Mouse (Mus musculus) kidney, embryonic 16.5 days (tissue): Measurements from ENCODE around the gene Polr3h. TPM values are rescaled to one million over a fixed set of nuclear protein-coding genes. Genes with fewer than 3 reads are reported as not detected.

Experiments used
- ATAC-seq: fragments of 200-750 bp; cut with Nextera tagmentation; 2 replicates; pipeline ENCODE4 v1.8.0; 2017; ENCODE audit warnings: moderate TSS enrichment; ENCODE audit not compliant: low FRiP score, low TSS enrichment
- H3K27ac ChIP-seq: fragments of 300-500 bp; sonication (generic); 2 replicates; pipeline ENCODE4 v1.5.1; 2014; ENCODE audit warnings: low read length
- H3K27me3 ChIP-seq: fragments of 300-500 bp; sonication (generic); 2 replicates; pipeline ENCODE4 v1.6.1; 2014; ENCODE audit warnings: low read length, control low read depth, mixed read lengths; ENCODE audit not compliant: insufficient read depth
- H3K36me3 ChIP-seq: fragments of 300-500 bp; sonication (generic); 2 replicates; pipeline ENCODE4 v1.6.1; 2014; ENCODE audit warnings: low read length, control low read depth, mixed read lengths; ENCODE audit not compliant: insufficient read depth
- H3K4me1 ChIP-seq: fragments of 300-500 bp; sonication (generic); 2 replicates; pipeline ENCODE4 v1.6.1; 2014; ENCODE audit warnings: low read length, control low read depth, mixed read lengths; ENCODE audit not compliant: insufficient read depth
- H3K4me2 ChIP-seq: fragments of 300-500 bp; sonication (generic); replicated peaks from 2 replicates; pipeline ENCODE4 v1.6.1; 2014; ENCODE audit warnings: low read depth, low read length
- H3K4me3 ChIP-seq: fragments of 300-500 bp; sonication (generic); 2 replicates; pipeline ENCODE4 v1.5.1; 2014; ENCODE audit warnings: mild to moderate bottlenecking, low read length
- H3K9ac ChIP-seq: fragments of 300-500 bp; sonication (generic); replicated peaks from 2 replicates; pipeline ENCODE4 v1.6.1; 2014; ENCODE audit warnings: low read length
- H3K9me3 ChIP-seq: fragments of 300-500 bp; sonication (generic); 2 replicates; pipeline ENCODE4 v1.6.1; 2016; ENCODE audit warnings: low read length, control low read depth
- WGBS: fragments of 180-500 bp; shearing (Covaris S2); extraction: QIAGEN DNeasy Blood & Tissue Kit; methylation state at CpG from one replicate; pipeline ENCODE4 v1.1.7; 2014; 5-methylcytosine and 5-hydroxymethylcytosine counted together
- polyA plus RNA-seq: library from polyadenylated mRNA; unstranded; fragments of >200 nt; fragmentation: Nextera tagmentation; extraction: Ambion mirVana; gene quantifications from 2 replicates; pipeline ENCODE4 v1.2.1, GENCODE M21; 2015

The Polr3h gene
- polyA plus RNA-seq, 1 experiment from 2014 or later: 98.5 TPM

DNA sequence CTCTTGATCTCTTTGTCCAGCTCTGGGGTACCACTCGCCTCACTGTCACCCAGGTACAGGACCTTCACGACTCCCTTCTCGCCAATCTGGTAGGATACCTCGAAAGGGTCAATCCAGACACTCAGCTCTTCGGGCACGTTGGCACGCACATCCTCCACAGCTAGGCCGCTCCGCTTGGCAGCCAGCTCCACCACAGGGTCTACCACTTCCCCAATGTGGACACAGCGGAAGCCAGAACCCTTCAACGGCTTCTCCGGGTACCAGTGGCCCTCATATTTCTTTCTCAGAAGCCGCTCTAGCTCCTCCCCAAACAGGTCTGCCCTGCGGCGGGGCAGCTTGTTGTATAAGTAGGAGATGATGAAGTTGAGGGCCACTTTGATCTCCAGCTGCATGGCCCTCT is 74.7 kb downstream of the Polr3h start:
- no peaks in the 10 kb centered on the region for H3K27me3 ChIP-seq
- no peak overlapping the region for H3K4me3 ChIP-seq
- ATAC-seq: no peak
- no peaks in the 10 kb centered on the region for H3K9me3 ChIP-seq
- H3K9ac ChIP-seq: no peak overlapping the region
- 96% methylated on average over 15 of the region's 15 CpGs for WGBS
- no peak overlapping the region for H3K4me2 ChIP-seq
- no peak overlapping the region for H3K27ac ChIP-seq
- H3K36me3 ChIP-seq: peaks cover 49% of the 10 kb centered on the region
- H3K4me1 ChIP-seq: peaks cover 10% of the 10 kb centered on the region

GRCm38 (mm10) chr15:81850718-81851117 is 75.3 kb downstream of the Polr3h start:
- Histone ChIP-seq H3K9me3 (no peaks in the 10 kb centered on the region), H3K4me1 (peaks cover 12% of the 10 kb centered on the region), H3K9ac (no peak overlapping the region), H3K27ac (no peak overlapping the region), H3K36me3 (peaks cover 49% of the 10 kb centered on the region), H3K4me3 (no peak overlapping the region), H3K27me3 (no peaks in the 10 kb centered on the region), H3K4me2 (no peak overlapping the region)
- WGBS: 79% methylated on average over 14 of the region's 14 CpGs
- ATAC-seq: no peak

DNA sequence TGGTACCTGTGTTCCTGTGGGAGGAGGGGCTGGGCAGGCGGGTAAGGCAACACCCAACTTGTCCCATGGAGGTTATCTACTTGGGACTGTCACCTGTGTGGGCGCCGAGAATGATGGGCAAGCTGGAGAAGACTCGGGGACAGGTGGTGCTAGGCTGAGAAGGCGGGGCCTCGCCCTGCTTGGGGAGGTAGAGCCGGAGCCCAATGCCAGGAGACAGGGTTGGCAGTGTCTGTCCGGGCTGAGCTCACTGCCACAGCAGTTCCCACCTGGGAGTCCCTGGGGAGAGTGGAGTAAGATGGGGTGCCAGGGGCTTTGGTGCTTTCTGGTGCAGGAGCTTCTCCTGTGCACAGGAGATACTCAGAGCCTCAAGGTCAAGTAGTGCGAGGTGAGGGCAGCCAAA is 76.9 kb downstream of the Polr3h start:
- 86% methylated on average over 9 of the region's 9 CpGs for WGBS
- H3K27me3 ChIP-seq: no peaks in the 10 kb centered on the region
- H3K4me1 ChIP-seq: peaks cover 11% of the 10 kb centered on the region; the same call in 1 of the 2 replicates
- no peaks in the 10 kb centered on the region for H3K9me3 ChIP-seq
- no peak overlapping the region for H3K27ac ChIP-seq
- ATAC-seq: no peak
- H3K9ac ChIP-seq: no peak overlapping the region
- peaks cover 43% of the 10 kb centered on the region for H3K36me3 ChIP-seq
- H3K4me2 ChIP-seq: no peak overlapping the region
- no peak overlapping the region for H3K4me3 ChIP-seq

DNA sequence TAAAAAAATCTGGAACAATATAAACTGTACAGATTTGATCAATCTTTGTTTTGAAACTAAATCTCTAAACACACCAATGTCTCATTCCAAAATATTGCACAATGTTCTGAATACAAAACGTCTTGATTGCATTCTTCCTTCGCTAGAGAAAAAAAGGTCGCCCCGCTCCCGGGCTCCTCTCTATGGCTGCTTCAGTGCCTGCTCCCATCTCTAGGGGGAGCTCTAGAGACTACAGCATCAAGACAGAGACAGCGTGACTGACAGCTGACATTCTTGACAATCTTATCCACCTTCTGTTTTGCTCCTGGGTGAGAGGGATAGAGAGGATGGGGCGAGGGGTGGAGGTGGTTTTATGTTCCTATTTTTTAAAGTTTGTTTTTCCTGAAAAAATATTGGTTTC is 77.7 kb downstream of the Polr3h start:
- H3K9ac ChIP-seq: no peak overlapping the region
- ATAC-seq: no peak
- H3K4me1 ChIP-seq: peaks cover 11% of the 10 kb centered on the region; the same call in 1 of the 2 replicates
- no peak overlapping the region for H3K4me3 ChIP-seq
- 49% methylated on average over 7 of the region's 7 CpGs for WGBS
- H3K27me3 ChIP-seq: no peaks in the 10 kb centered on the region
- no peak overlapping the region for H3K4me2 ChIP-seq
- H3K9me3 ChIP-seq: no peaks in the 10 kb centered on the region
- peaks cover 41% of the 10 kb centered on the region for H3K36me3 ChIP-seq
- H3K27ac ChIP-seq: no peak overlapping the region

DNA sequence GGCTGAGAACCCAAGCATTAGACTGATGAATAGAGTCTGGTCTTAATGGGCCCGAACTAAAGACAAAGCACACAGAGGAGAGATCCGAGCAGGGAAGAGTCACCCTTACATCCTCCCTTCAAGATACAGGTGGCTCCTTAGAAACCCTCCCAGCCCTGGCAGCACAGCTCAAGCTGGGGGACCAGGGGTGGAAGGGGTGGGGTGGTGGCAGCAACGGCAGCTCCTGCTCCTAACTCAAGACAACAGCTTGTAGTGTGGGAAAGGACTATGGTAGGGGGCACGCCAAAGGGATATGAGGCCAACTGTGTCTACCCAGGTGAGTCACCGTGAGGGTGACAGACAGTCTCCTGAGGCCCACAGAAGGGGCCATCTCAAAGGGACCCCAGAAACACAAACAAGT is 78.2 kb downstream of the Polr3h start:
- H3K9ac ChIP-seq: no peak overlapping the region
- no peak for ATAC-seq
- H3K9me3 ChIP-seq: no peaks in the 10 kb centered on the region
- peaks cover 40% of the 10 kb centered on the region for H3K36me3 ChIP-seq
- no peak overlapping the region for H3K4me3 ChIP-seq
- H3K27me3 ChIP-seq: no peaks in the 10 kb centered on the region
- H3K27ac ChIP-seq: no peak overlapping the region
- H3K4me2 ChIP-seq: no peak overlapping the region
- H3K4me1 ChIP-seq: peaks cover 11% of the 10 kb centered on the region; the same call in 1 of the 2 replicates
- WGBS: 86% methylated on average over 5 of the region's 5 CpGs

- Histone ChIP-seq H3K9ac (no peak overlapping the region), H3K27me3 (no peaks in the 10 kb centered on the region), H3K9me3 (no peaks in the 10 kb centered on the region), H3K4me1 (peaks cover 11% of the 10 kb centered on the region; the same call in 1 of the 2 replicates), H3K4me2 (no peak overlapping the region), H3K36me3 (peaks cover 33% of the 10 kb centered on the region), H3K27ac (no peak overlapping the region), H3K4me3 (no peak overlapping the region)
- no peak for ATAC-seq
- 83% methylated on average over 4 of the region's 4 CpGs for WGBS
Observed at GRCm38 (mm10) chr15:81847161-81847560, 78.9 kb downstream of the Polr3h start.

DNA sequence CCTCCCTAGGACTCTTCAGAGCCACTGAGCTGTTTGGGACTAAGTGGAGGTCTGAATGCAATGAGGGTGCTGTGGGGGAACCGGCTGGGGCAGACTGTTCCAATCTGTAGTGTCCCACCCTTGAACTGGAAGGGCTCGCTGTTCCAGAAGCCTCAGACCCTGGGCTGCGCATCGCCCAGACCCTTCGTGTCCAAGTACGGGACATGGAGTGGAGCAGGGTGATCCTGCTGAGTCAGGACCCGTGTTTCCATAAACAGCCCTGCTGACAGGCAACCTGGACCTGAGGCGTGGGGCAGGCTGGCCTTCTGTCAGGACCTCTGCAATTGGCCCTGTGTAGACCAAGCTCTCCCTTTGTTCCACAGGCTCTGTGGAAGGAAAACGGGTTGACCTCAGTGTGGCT is 79.3 kb downstream of the Polr3h start:
- Histone ChIP-seq H3K36me3 (peaks cover 29% of the 10 kb centered on the region), H3K9ac (no peak overlapping the region), H3K27ac (no peak overlapping the region), H3K4me3 (no peak overlapping the region), H3K9me3 (no peaks in the 10 kb centered on the region), H3K4me1 (peaks cover 11% of the 10 kb centered on the region; the same call in 1 of the 2 replicates), H3K27me3 (no peaks in the 10 kb centered on the region), H3K4me2 (no peak overlapping the region)
- 90% methylated on average over 9 of the region's 9 CpGs for WGBS
- no peak for ATAC-seq

- Histone ChIP-seq H3K9me3 (no peaks in the 10 kb centered on the region), H3K4me2 (no peak overlapping the region), H3K4me1 (peaks cover 11% of the 10 kb centered on the region; the same call in 1 of the 2 replicates), H3K9ac (no peak overlapping the region; the same call in 1 of the 2 replicates), H3K4me3 (no peak overlapping the region), H3K36me3 (peaks cover 19% of the 10 kb centered on the region), H3K27me3 (no peaks in the 10 kb centered on the region), H3K27ac (peak overlapping the region; percentile 54)
- ATAC-seq: peak; percentile 55; the same call in 1 of the 2 replicates
- WGBS: 15% methylated on average over 4 of the region's 4 CpGs
Observed at GRCm38 (mm10) chr15:81845724-81846123, 80.3 kb downstream of the Polr3h start.

DNA sequence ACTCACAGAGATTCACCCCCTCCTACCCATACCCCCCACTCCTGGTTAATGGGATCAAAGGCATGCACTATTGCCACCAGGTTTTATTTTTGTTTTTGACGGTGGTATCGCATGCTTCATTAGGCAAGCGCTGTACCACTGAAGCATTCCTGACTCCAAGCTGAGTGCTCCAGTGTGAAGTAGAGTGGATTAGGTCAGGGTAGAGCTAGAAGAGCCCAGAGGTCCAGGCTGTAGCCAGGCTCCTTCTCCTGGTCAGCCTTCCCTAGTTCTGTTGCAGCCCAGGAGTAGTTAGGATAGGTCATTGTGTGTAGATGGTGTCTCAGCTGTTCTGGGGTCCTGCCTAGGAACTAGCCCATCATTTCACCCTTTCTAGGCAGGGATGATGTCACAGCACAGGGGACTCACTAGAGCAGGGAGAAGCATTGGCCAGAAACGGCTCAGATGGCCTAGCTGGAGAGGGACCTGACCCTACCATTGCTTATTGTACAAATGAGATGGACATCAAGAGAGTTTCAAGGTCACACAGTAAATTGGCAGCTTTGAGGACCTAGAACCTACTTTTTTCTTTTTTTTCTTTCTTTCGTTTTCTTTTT is 80.9 kb downstream of the Polr3h start:
- Histone ChIP-seq H3K4me3 (no peak overlapping the region), H3K27me3 (no peaks in the 10 kb centered on the region), H3K4me2 (no peak overlapping the region), H3K27ac (peak overlapping the region; percentile 36; the same call in 1 of the 2 replicates), H3K9me3 (no peaks in the 10 kb centered on the region), H3K36me3 (peaks cover 13% of the 10 kb centered on the region), H3K9ac (no peak overlapping the region), H3K4me1 (peaks cover 11% of the 10 kb centered on the region; the same call in 1 of the 2 replicates)
- WGBS: 52% methylated on average over 5 of the region's 5 CpGs
- peak; percentile 60 for ATAC-seq

DNA sequence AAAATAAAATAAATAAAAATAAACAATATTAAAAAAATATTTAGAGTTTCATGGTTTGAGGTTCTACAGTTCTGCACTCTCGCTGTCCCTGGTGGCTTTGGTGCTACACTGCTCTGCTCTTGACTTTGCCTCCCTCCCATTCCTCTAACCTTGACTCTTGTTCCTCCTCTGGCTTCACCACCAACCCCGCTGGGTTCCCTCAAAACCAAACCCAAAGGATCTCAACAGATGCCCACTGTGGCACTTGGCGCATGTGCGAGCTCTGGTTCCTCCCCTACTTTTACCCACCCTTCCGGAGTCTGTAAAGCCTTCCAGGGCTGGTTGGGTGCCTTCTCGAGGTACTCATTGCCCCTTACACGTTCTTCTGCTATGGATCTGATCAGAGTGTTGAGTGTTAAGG is 83.8 kb downstream of the Polr3h start:
- ATAC-seq: no peak
- Histone ChIP-seq H3K4me2 (no peak overlapping the region), H3K4me1 (peaks cover 18% of the 10 kb centered on the region; the same call in 1 of the 2 replicates), H3K36me3 (no peaks in the 10 kb centered on the region), H3K9ac (no peak overlapping the region), H3K27me3 (no peaks in the 10 kb centered on the region), H3K9me3 (no peaks in the 10 kb centered on the region), H3K4me3 (no peak overlapping the region), H3K27ac (no peak overlapping the region)
- WGBS: 85% methylated on average over 7 of the region's 7 CpGs
